8 mouse cellular contexts compared by ENCODE assay signal in genomic region chr2:33429339-33429738, GRCm38 (mm10). TPM values are rescaled to one million over a fixed set of nuclear protein-coding genes. Genes with fewer than 3 reads are reported as not detected.
A peak's percentile ranks its signal among the peaks of the same experiment; 100 is the strongest.
DNase-seq lines count a peak whose midpoint lies in the region; TF ChIP-seq lines count a peak whose summit lies in the region.

No protein-coding gene starts in this region.

- peak overlapping the region; percentile 96 for H3K9ac ChIP-seq in MEL (ENCODE audit: control insufficient read depth, low read depth, low read length, poor library complexity, severe bottlenecking)

- no peaks in the 10 kb centered on the region for H3K27me3 ChIP-seq in MEL (ENCODE audit: control insufficient read depth in 1 of 2, insufficient read depth in 2 of 2, low read length in 2 of 2)
- no peaks in the 10 kb centered on the region for H3K27me3 ChIP-seq in heart, embryonic 10.5 days (ENCODE audit: insufficient read depth, poor library complexity, severe bottlenecking)
- H3K27me3 ChIP-seq in megakaryocyte, embryonic 14.5 days (replicated peaks): no peaks in the 10 kb centered on the region

- WGBS in heart, embryonic 10.5 days: 49% methylated on average over 6 of the region's 6 CpGs

- peaks cover 0 to 11% of the 10 kb centered on the region in 2 experiments; a peak in 3 of 4 replicates for H3K36me3 ChIP-seq in MEL (ENCODE audit: control insufficient read depth in 1 of 2, insufficient read depth in 2 of 2, low read length in 2 of 2)
- peaks cover 16% of the 10 kb centered on the region; the same call in 1 of the 2 replicates for H3K36me3 ChIP-seq in heart, embryonic 10.5 days
- peaks cover 37% of the 10 kb centered on the region for H3K36me3 ChIP-seq in megakaryocyte, embryonic 14.5 days (replicated peaks; ENCODE audit: low read length)

- DNase-seq in adrenal gland, postnatal 10 days: peak; percentile 38
- DNase-seq in adrenal gland, adult 2 months: no peak
- peak; percentile 85 for DNase-seq in MEL (ENCODE audit: low read depth, low spot score)
- DNase-seq in heart, embryonic 10.5 days (ENCODE audit: low spot score): no peak
- DNase-seq in kidney, postnatal 14 days: peak; percentile 51
- peak; percentile 61 for DNase-seq in thymus, postnatal 25 days
- no peak for DNase-seq in left cerebral cortex, adult 9 months (ENCODE audit: low spot score in 2 of 2)

- H3K27ac ChIP-seq in MEL (ENCODE audit: control insufficient read depth, low read depth, low read length): peak overlapping the region; percentile 71
- peak overlapping the region; percentile 96 for H3K27ac ChIP-seq in heart, embryonic 10.5 days

- peaks cover 23% of the 10 kb centered on the region for H3K79me2 ChIP-seq in MEL (ENCODE audit: control insufficient read depth, insufficient read depth, low read length, poor library complexity)

- TF ChIP-seq POLR2A in MEL (IDR thresholded peaks at IDR 0.05; ENCODE audit: control insufficient read depth in 1 of 2, insufficient read depth in 1 of 2, low read depth in 1 of 2, low read length in 2 of 2, poor library complexity in 1 of 2): peak; percentile 34 to 68; a peak in 2 of 4 replicates

- peak overlapping the region; percentile 85 to 95 for H3K4me3 ChIP-seq in MEL (ENCODE audit: control insufficient read depth in 1 of 2, insufficient read depth in 1 of 2, low read depth in 2 of 2, low read length in 2 of 2)
- peak overlapping the region; percentile 100 for H3K4me3 ChIP-seq in heart, embryonic 10.5 days
- peak overlapping the region; percentile 99 for H3K4me3 ChIP-seq in megakaryocyte, embryonic 14.5 days (replicated peaks)

- no peak for TF ChIP-seq RAD21 in MEL (IDR thresholded peaks at IDR 0.05; ENCODE audit: low read depth, low read length)

- TF ChIP-seq EP300 in MEL (IDR thresholded peaks at IDR 0.05; ENCODE audit: low read depth in 1 of 2, low read length in 2 of 2): no peak

- H3K9me3 ChIP-seq in MEL (replicated peaks; ENCODE audit: insufficient read depth, low read length): no peaks in the 10 kb centered on the region
- H3K9me3 ChIP-seq in heart, embryonic 10.5 days: no peaks in the 10 kb centered on the region
- no peaks in the 10 kb centered on the region for H3K9me3 ChIP-seq in megakaryocyte, embryonic 14.5 days

- no peak for TF ChIP-seq CTCF in MEL (IDR thresholded peaks at IDR 0.05 in 2 of 3, conservative IDR thresholded peaks at IDR 0.05 in 1 of 3; ENCODE audit: control insufficient read depth in 1 of 3, insufficient read depth in 1 of 3, low read depth in 2 of 3, low read length in 3 of 3, poor library complexity in 1 of 3, severe bottlenecking in 1 of 3)

- peaks cover 0 to 9% of the 10 kb centered on the region in 2 experiments; a peak in 3 of 4 replicates for H3K4me1 ChIP-seq in MEL (ENCODE audit: control insufficient read depth in 1 of 2, insufficient read depth in 2 of 2, low read length in 2 of 2)
- H3K4me1 ChIP-seq in heart, embryonic 10.5 days: peaks cover 23% of the 10 kb centered on the region
- peaks cover 49% of the 10 kb centered on the region for H3K4me1 ChIP-seq in megakaryocyte, embryonic 14.5 days

TF ChIP-seq in MEL, 35 proteins besides CTCF, POLR2A, EP300 and RAD21:
- TF ChIP-seq ELF1 (IDR thresholded peaks at IDR 0.05; ENCODE audit: low read depth, low read length) (no peak), SIN3A (IDR thresholded peaks at IDR 0.05; ENCODE audit: low read length) (peak; percentile 57; the same call in 1 of the 2 replicates), JUND (IDR thresholded peaks at IDR 0.05; ENCODE audit: low read depth, low read length) (no peak), NELFE (IDR thresholded peaks at IDR 0.05; ENCODE audit: low read depth, low read length) (peak; percentile 47; the same call in 1 of the 2 replicates), MAX (IDR thresholded peaks at IDR 0.05; ENCODE audit: low read length) (no peak), USF2 (IDR thresholded peaks at IDR 0.05; ENCODE audit: borderline replicate concordance in 1 of 2, insufficient read depth in 1 of 2, low read depth in 1 of 2, low read length in 2 of 2) (no peak), MXI1 (IDR thresholded peaks at IDR 0.05; ENCODE audit: low read depth, low read length) (peak; percentile 63; the same call in 1 of the 2 replicates), TBP (IDR thresholded peaks at IDR 0.05; ENCODE audit: low read depth, low read length) (peak; percentile 58)
TF ChIP-seq in MEL: peak in this region for 4.

RNA-seq across cellular contexts. Expression of gene Zbtb34, which starts 1.8 kb away (rescaled TPM):
- total RNA-seq in adrenal gland, postnatal 10 days (2021): 10 to 100 TPM; 20.0 to 21.5 TPM
- total RNA-seq in adrenal gland, adult 2 months (2021): 1 to 10 TPM; 6.4 to 7.1 TPM
- polyA plus RNA-seq in adrenal gland, adult 2 months (2012; rRNA removed): 2.4 and 3.8 TPM in 2 replicates
- 9.6 and 9.7 TPM in 2 replicates for total RNA-seq in MEL (2012; rRNA removed)
- polyA plus RNA-seq in MEL (2012; ENCODE audit: insufficient read depth in 1 of 2, insufficient read length in 2 of 2, low read depth in 1 of 2, low replicate concordance in 2 of 2, missing spikeins in 1 of 2): 10 to 100 TPM in 1 of 2 experiments, not detected in 1; 10.1 TPM
- 5.0 and 5.6 TPM in 2 replicates for polyA plus RNA-seq in heart, embryonic 10.5 days (2016; fragmentation: Nextera tagmentation; extraction: Ambion mirVana)
- 1.6 and 7.9 TPM in 2 replicates for polyA plus RNA-seq in megakaryocyte, embryonic 14.5 days (2012; ENCODE audit: insufficient read depth, low replicate concordance)

RNA-seq across cellular contexts. Expression of gene Zbtb43, which starts 39.0 kb away (rescaled TPM):
- total RNA-seq in adrenal gland, postnatal 10 days (2021): 10 to 100 TPM; 21.9 to 26.7 TPM
- 10 to 100 TPM; 19.9 to 26.4 TPM for total RNA-seq in adrenal gland, adult 2 months (2021)
- 3.5 and 4.9 TPM in 2 replicates for polyA plus RNA-seq in adrenal gland, adult 2 months (2012; rRNA removed)
- total RNA-seq in MEL (2012; rRNA removed): 13.7 and 17.7 TPM in 2 replicates
- 10 to 100 TPM in 1 of 2 experiments, not detected in 1; 15.5 TPM for polyA plus RNA-seq in MEL (2012; ENCODE audit: insufficient read depth in 1 of 2, insufficient read length in 2 of 2, low read depth in 1 of 2, low replicate concordance in 2 of 2, missing spikeins in 1 of 2)
- 12.5 and 15.7 TPM in 2 replicates for polyA plus RNA-seq in heart, embryonic 10.5 days (2016; fragmentation: Nextera tagmentation; extraction: Ambion mirVana)
- polyA plus RNA-seq in megakaryocyte, embryonic 14.5 days (2012; ENCODE audit: insufficient read depth, low replicate concordance): 1.7 TPM in 1 of 2 replicates, not detected in the other

RNA-seq across cellular contexts. Expression of gene Ralgps1, which starts 58.1 kb away (rescaled TPM):
- total RNA-seq in adrenal gland, postnatal 10 days (2021): 1 to 10 TPM; 4.2 to 6.3 TPM
- 1 to 10 TPM; 4.2 to 5.1 TPM for total RNA-seq in adrenal gland, adult 2 months (2021)
- 2.8 and 3.8 TPM in 2 replicates for polyA plus RNA-seq in adrenal gland, adult 2 months (2012; rRNA removed)
- total RNA-seq in MEL (2012; rRNA removed): 0.89 and 1.1 TPM in 2 replicates
- 1 to 10 TPM in 1 of 2 experiments, not detected in 1; 2.6 TPM for polyA plus RNA-seq in MEL (2012; ENCODE audit: insufficient read depth in 1 of 2, insufficient read length in 2 of 2, low read depth in 1 of 2, low replicate concordance in 2 of 2, missing spikeins in 1 of 2)
- polyA plus RNA-seq in heart, embryonic 10.5 days (2016; fragmentation: Nextera tagmentation; extraction: Ambion mirVana): 3.8 and 6.4 TPM in 2 replicates
- 0.53 and 3.3 TPM in 2 replicates for polyA plus RNA-seq in megakaryocyte, embryonic 14.5 days (2012; ENCODE audit: insufficient read depth, low replicate concordance)

Comparison
In these comparisons a context has a peak if more than half of its experiments do, and no peak if none do; other contexts are left out.
1. DNase-seq: peak in adrenal gland, postnatal 10 days (single experiment), MEL (single experiment), kidney, postnatal 14 days (single experiment) and thymus, postnatal 25 days (single experiment); none in adrenal gland, adult 2 months (single experiment), heart, embryonic 10.5 days (single experiment) and left cerebral cortex, adult 9 months (0 of 2).
2. Peak in every context shown above with its lines, with median percentiles within 50 percentile points of each other: H3K4me3 ChIP-seq.